In genomic region chr6:92034713-92035112, GRCm38 (mm10) we compare ENCODE assay signal across 12 mouse cellular contexts. TPM values are rescaled to one million over a fixed set of nuclear protein-coding genes. Genes with fewer than 3 reads are reported as not detected.
A peak's percentile ranks its signal among the peaks of the same experiment; 100 is the strongest.
DNase-seq lines count a peak whose midpoint lies in the region; ATAC-seq and TF ChIP-seq lines count a peak whose summit lies in the region.
"Had no signal": no experiment of that assay in that cellular context is flagged by ENCODE, and none has a peak within 500 bp of the region (broad histone marks: within the 10 kb centered on the region; RNA-seq: fewer than 3 reads in every experiment).

No protein-coding gene starts in this region.

- 0 out of 2 replicates have a peak, but pooled peaks cover 3% of the 10 kb centered on the region for H3K36me3 ChIP-seq in heart, embryonic 10.5 days
- H3K36me3 ChIP-seq in neural tube, embryonic 15.5 days: no peaks in the 10 kb centered on the region
- H3K36me3 ChIP-seq: neural tube, embryonic 13.5 days had no signal

- 20% methylated on average over 6 of the region's 6 CpGs for WGBS in heart, embryonic 10.5 days
- 76% methylated on average over 6 of the region's 6 CpGs for WGBS in neural tube, embryonic 15.5 days

- intact Hi-C loops in gastrocnemius, adult 2 months (cut with DNase I): no loop called here
- intact Hi-C loops in left cerebral cortex, postnatal 36 days (cut with DNase I): no loop called here

- H3K9ac ChIP-seq in neural tube, embryonic 15.5 days (replicated peaks): no peak overlapping the region
- H3K9ac ChIP-seq: neural tube, embryonic 13.5 days had no signal

- H3K4me3 ChIP-seq in gastrocnemius, adult 2 months: 0 out of 2 replicates have a peak overlapping the region, but pooled peaks have one; percentile 15
- H3K4me3 ChIP-seq in heart, embryonic 10.5 days: no peak overlapping the region
- H3K4me3 ChIP-seq in neural tube, embryonic 15.5 days (replicated peaks): no peak overlapping the region
- H3K4me3 ChIP-seq: neural tube, embryonic 13.5 days had no signal

- H3K4me1 ChIP-seq in heart, embryonic 10.5 days: peaks cover 31% of the 10 kb centered on the region
- peaks cover 9% of the 10 kb centered on the region; the same call in 1 of the 2 replicates for H3K4me1 ChIP-seq in neural tube, embryonic 15.5 days
- H3K4me1 ChIP-seq: neural tube, embryonic 13.5 days had no signal

- no peak for TF ChIP-seq CTCF in gastrocnemius, adult 2 months (IDR thresholded peaks at IDR 0.05)

- H3K9me3 ChIP-seq in heart, embryonic 10.5 days: no peaks in the 10 kb centered on the region
- H3K9me3 ChIP-seq in neural tube, embryonic 15.5 days (replicated peaks): no peaks in the 10 kb centered on the region
- H3K9me3 ChIP-seq: neural tube, embryonic 13.5 days had no signal

- no peak overlapping the region for H3K4me2 ChIP-seq in neural tube, embryonic 15.5 days
- H3K4me2 ChIP-seq: neural tube, embryonic 13.5 days had no signal

- no peaks in the 10 kb centered on the region for H3K27me3 ChIP-seq in heart, embryonic 10.5 days (ENCODE audit: insufficient read depth, poor library complexity, severe bottlenecking)
- no peaks in the 10 kb centered on the region for H3K27me3 ChIP-seq in neural tube, embryonic 15.5 days (replicated peaks)
- H3K27me3 ChIP-seq: neural tube, embryonic 13.5 days had no signal

- ATAC-seq in inflammation-experienced regulatory T-cells, adult 6 months: no peak
- no peak for ATAC-seq in neural tube, embryonic 15.5 days (ENCODE audit: low FRiP score)
- ATAC-seq: forebrain, embryonic 14.5 days had no signal

- peak; percentile 70 for DNase-seq in gastrocnemius, adult 2 months
- DNase-seq in gastrocnemius, postnatal 10 days: no peak
- DNase-seq in heart, embryonic 10.5 days (ENCODE audit: low spot score): no peak
- peak; percentile 62 for DNase-seq in kidney, adult 9 months
- DNase-seq in lung, postnatal 10 days: peak; percentile 88
- no peak for DNase-seq in left cerebral cortex, postnatal 36 days (ENCODE audit: low spot score in 2 of 2)

- H3K27ac ChIP-seq in gastrocnemius, adult 2 months: peak overlapping the region; percentile 79
- 0 out of 2 replicates have a peak overlapping the region, but pooled peaks have one; percentile 62 for H3K27ac ChIP-seq in heart, embryonic 10.5 days
- no peak overlapping the region for H3K27ac ChIP-seq in neural tube, embryonic 15.5 days (replicated peaks)
- H3K27ac ChIP-seq: macrophage; neural tube, embryonic 13.5 days had no signal

RNA-seq across cellular contexts. Expression of gene Fgd5, which starts 56.0 kb away (rescaled TPM):
- 10 to 100 TPM in 1 of 2 experiments, 1 to 10 TPM in 1; 9.0 to 11.3 TPM for total RNA-seq in gastrocnemius, adult 2 months (2021)
- 10 to 100 TPM; 12.7 to 16.1 TPM for total RNA-seq in gastrocnemius, postnatal 10 days (2021)
- polyA plus RNA-seq in heart, embryonic 10.5 days (2016; fragmentation: Nextera tagmentation; extraction: Ambion mirVana): 12.9 and 15.7 TPM in 2 replicates
- polyA plus RNA-seq in inflammation-experienced regulatory T-cells, adult 6 months (2017; shearing (Covaris generic)): not detected
- total RNA-seq in left cerebral cortex, postnatal 36 days (2021): 1 to 10 TPM; 3.5 to 7.0 TPM
- polyA plus RNA-seq in neural tube, embryonic 15.5 days (2015; fragmentation: Nextera tagmentation; extraction: Ambion mirVana): 17.3 and 17.6 TPM in 2 replicates
- polyA plus RNA-seq: C2C12, macrophage had no signal

RNA-seq across cellular contexts. Expression of gene Nr2c2, which starts 56.5 kb away (rescaled TPM):
- 10 to 100 TPM; 21.1 to 23.0 TPM for total RNA-seq in gastrocnemius, adult 2 months (2021)
- total RNA-seq in gastrocnemius, postnatal 10 days (2021): 10 to 100 TPM; 27.5 to 32.6 TPM
- 15.0 and 15.6 TPM in 2 replicates for polyA plus RNA-seq in heart, embryonic 10.5 days (2016; fragmentation: Nextera tagmentation; extraction: Ambion mirVana)
- 100 to 1,000 TPM in 1 of 3 experiments, 10 to 100 TPM in 2; 56.7 to 125 (median 94.5) TPM for polyA plus RNA-seq in inflammation-experienced regulatory T-cells, adult 6 months (2017; shearing (Covaris generic))
- 10 to 100 TPM; 97.1 to 97.8 TPM for total RNA-seq in left cerebral cortex, postnatal 36 days (2021)
- 26.7 and 34.5 TPM in 2 replicates for polyA plus RNA-seq in neural tube, embryonic 15.5 days (2015; fragmentation: Nextera tagmentation; extraction: Ambion mirVana)

Comparison
In these comparisons a context has a peak if more than half of its experiments do, and no peak if none do; other contexts are left out.
1. DNase-seq: peak in gastrocnemius, adult 2 months (single experiment), kidney, adult 9 months (single experiment) and lung, postnatal 10 days (single experiment); none in gastrocnemius, postnatal 10 days (single experiment), heart, embryonic 10.5 days (single experiment) and left cerebral cortex, postnatal 36 days (0 of 2).